9 mouse cellular contexts compared by ENCODE assay signal in genomic region chr10:60445031-60445593, GRCm38 (mm10). TPM values are rescaled to one million over a fixed set of nuclear protein-coding genes. Genes with fewer than 3 reads are reported as not detected.
A peak's percentile ranks its signal among the peaks of the same experiment; 100 is the strongest.
DNase-seq lines count a peak whose midpoint lies in the region; ATAC-seq and TF ChIP-seq lines count a peak whose summit lies in the region.
"Had no signal": no experiment of that assay in that cellular context is flagged by ENCODE, and none has a peak within 500 bp of the region (broad histone marks: within the 10 kb centered on the region; RNA-seq: fewer than 3 reads in every experiment).

No protein-coding gene starts in this region.

- no peak for DNase-seq in heart, adult 8-10 months (ENCODE audit: low spot score)
- DNase-seq in 3134 (ENCODE audit: extremely low read depth, insufficient read length, low spot score) = peak; percentile 37
- DNase-seq in adrenal gland, postnatal 25 days = peak; percentile 27
- DNase-seq in kidney, adult 2 months = peak; percentile 4
- peak; percentile 66 for DNase-seq in neural tube, embryonic 11.5 days (ENCODE audit: low spot score)
- no peak for DNase-seq in thymus, postnatal 25 days
- DNase-seq in spleen, adult 12 weeks (ENCODE audit: low spot score) = no peak

- no peak overlapping the region for H3K4me2 ChIP-seq in heart, embryonic 12.5 days
- no peak overlapping the region for H3K4me2 ChIP-seq in neural tube, embryonic 11.5 days (ENCODE audit: low read depth)
- H3K4me2 ChIP-seq: lung, embryonic 15.5 days had no signal

- H3K4me1 ChIP-seq in heart, embryonic 12.5 days (replicated peaks) = no peaks in the 10 kb centered on the region
- H3K4me1 ChIP-seq in kidney, adult 2 months (ENCODE audit: control insufficient read depth, insufficient read depth, low read length) = no peaks in the 10 kb centered on the region
- H3K4me1 ChIP-seq in neural tube, embryonic 11.5 days (ENCODE audit: control insufficient read depth, insufficient read depth, low read length) = no peaks in the 10 kb centered on the region
- H3K4me1 ChIP-seq: lung, embryonic 15.5 days had no signal

- 0 out of 2 replicates have a peak, but pooled peaks have one; percentile 33 for ATAC-seq in heart, embryonic 12.5 days (ENCODE audit: insufficient number of reproducible peaks, low FRiP score)
- ATAC-seq in neural tube, embryonic 11.5 days (ENCODE audit: insufficient read depth, low FRiP score, low TSS enrichment) = no peak

- WGBS in heart, embryonic 12.5 days = 69% methylated on average over 8 of the region's 8 CpGs
- 57% methylated on average over 8 of the region's 8 CpGs for WGBS in kidney, adult 2 months
- 71% methylated on average over 8 of the region's 8 CpGs for WGBS in neural tube, embryonic 11.5 days

- H3K27ac ChIP-seq in heart, embryonic 12.5 days (ENCODE audit: poor library complexity, severe bottlenecking) = no peak overlapping the region
- no peak overlapping the region for H3K27ac ChIP-seq in kidney, adult 2 months (ENCODE audit: insufficient read depth, low read depth, low read length)
- H3K27ac ChIP-seq in neural tube, embryonic 11.5 days (ENCODE audit: low read depth, low read length) = no peak overlapping the region
- H3K27ac ChIP-seq: lung, embryonic 15.5 days had no signal

- no peak overlapping the region for H3K4me3 ChIP-seq in heart, embryonic 12.5 days
- no peak overlapping the region for H3K4me3 ChIP-seq in kidney, adult 2 months (ENCODE audit: insufficient read depth, low read depth, low read length)
- H3K4me3 ChIP-seq in neural tube, embryonic 11.5 days (ENCODE audit: low read depth, low read length) = no peak overlapping the region
- H3K4me3 ChIP-seq: lung, embryonic 15.5 days had no signal

- no peaks in the 10 kb centered on the region for H3K36me3 ChIP-seq in heart, embryonic 12.5 days
- H3K36me3 ChIP-seq in kidney, adult 2 months (ENCODE audit: control insufficient read depth, insufficient read depth, low read length) = no peaks in the 10 kb centered on the region
- no peaks in the 10 kb centered on the region for H3K36me3 ChIP-seq in neural tube, embryonic 11.5 days (ENCODE audit: control insufficient read depth, insufficient read depth, low read length)
- H3K36me3 ChIP-seq: lung, embryonic 15.5 days had no signal

- H3K9me3 ChIP-seq in heart, embryonic 12.5 days (replicated peaks) = peaks cover 12% of the 10 kb centered on the region
- no peaks in the 10 kb centered on the region for H3K9me3 ChIP-seq in neural tube, embryonic 11.5 days (ENCODE audit: control insufficient read depth, low read length)
- H3K9me3 ChIP-seq: lung, embryonic 15.5 days had no signal

- H3K27me3 ChIP-seq in heart, embryonic 12.5 days (replicated peaks) = peaks cover 4% of the 10 kb centered on the region; the same call in 1 of the 2 replicates
- H3K27me3 ChIP-seq in kidney, adult 2 months (replicated peaks; ENCODE audit: control insufficient read depth, insufficient read depth, low read length) = no peaks in the 10 kb centered on the region
- no peaks in the 10 kb centered on the region for H3K27me3 ChIP-seq in neural tube, embryonic 11.5 days (ENCODE audit: control insufficient read depth, insufficient read depth, low read length)
- H3K27me3 ChIP-seq: lung, embryonic 15.5 days had no signal

- TF ChIP-seq CTCF in kidney, adult 2 months (conservative IDR thresholded peaks at IDR 0.05; ENCODE audit: insufficient read depth, insufficient read length, low read depth, low read length) = no peak

- H3K9ac ChIP-seq in heart, embryonic 12.5 days = no peak overlapping the region
- H3K9ac ChIP-seq in neural tube, embryonic 11.5 days (ENCODE audit: low read length) = no peak overlapping the region
- H3K9ac ChIP-seq: lung, embryonic 15.5 days had no signal

- no peak for TF ChIP-seq POLR2A in kidney, adult 2 months (IDR thresholded peaks at IDR 0.05; ENCODE audit: low read depth, low read length)

RNA-seq across cellular contexts. Expression of gene Gm17455, which starts 45.6 kb away (rescaled TPM):
- 0.20 and 0.31 TPM in 2 replicates for polyA plus RNA-seq in heart, embryonic 12.5 days (2016; fragmentation: Nextera tagmentation; extraction: Ambion mirVana)
- not detected for total RNA-seq in heart, adult 8-10 months (2022)
- not detected in 2 replicates for total RNA-seq in adrenal gland, postnatal 25 days (2021)
- not detected in 2 replicates for polyA plus RNA-seq in kidney, adult 2 months (2012; rRNA removed)
- polyA plus RNA-seq in neural tube, embryonic 11.5 days (2014; fragmentation: Nextera tagmentation; extraction: Ambion mirVana) = 2.9 and 6.2 TPM in 2 replicates

Comparison
In these comparisons a context has a peak if more than half of its experiments do, and no peak if none do; other contexts are left out.
1. DNase-seq: peak in 3134 (single experiment), adrenal gland, postnatal 25 days (single experiment), kidney, adult 2 months (single experiment) and neural tube, embryonic 11.5 days (single experiment); none in heart, adult 8-10 months (single experiment), thymus, postnatal 25 days (single experiment) and spleen, adult 12 weeks (single experiment).